Mouse (Mus musculus) lung, adult 2 months (tissue): Measurements from ENCODE around the gene Skp1a.

Experiments
- CTCF ChIP-seq: fragments of 200-500 bp; IDR thresholded peaks from 2 replicates; pipeline ENCODE4 v1.5.1; 2011; ENCODE audit warnings: mild to moderate bottlenecking, low read length, control low read depth; ENCODE audit not compliant: insufficient read depth
- POLR2A ChIP-seq: fragments of 200-500 bp; IDR thresholded peaks from 2 replicates; pipeline ENCODE4 v1.6.1; 2011; ENCODE audit warnings: low read depth, mild to moderate bottlenecking, control low read depth, low read length, borderline replicate concordance; ENCODE audit errors: extremely low read depth

DNA sequence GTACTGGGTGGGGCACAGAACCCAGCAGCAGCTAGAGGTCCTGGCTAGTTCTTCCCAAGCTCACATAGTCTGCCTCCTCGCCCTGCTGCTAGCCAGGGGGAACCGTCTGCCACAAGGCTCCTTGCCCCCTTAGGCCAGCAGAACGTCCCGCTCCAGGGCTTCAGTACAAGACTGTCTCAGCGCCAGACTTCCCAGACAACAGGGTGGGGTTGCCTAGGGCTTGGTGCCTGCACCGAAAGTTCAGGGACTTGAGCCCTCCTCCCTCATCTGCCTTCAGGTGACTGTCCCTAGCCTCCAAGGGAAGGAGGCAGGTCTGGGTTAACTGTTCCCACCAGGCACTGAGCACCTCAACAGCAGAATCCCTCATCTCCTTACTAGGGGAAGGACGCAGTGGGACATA, 33.1 kb downstream of the Skp1a start:
- TF ChIP-seq CTCF (no peak), POLR2A (no peak)
